Mouse (Mus musculus) testis, adult 2 months (tissue): ENCODE measurements around the gene Nhlrc1.

Experiments
- CTCF ChIP-seq: fragments of 200-500 bp; IDR thresholded peaks from 2 replicates; pipeline ENCODE4 v1.5.1; 2012; ENCODE audit warnings: low read depth, mild to moderate bottlenecking, inconsistent platforms, low read length, moderate library complexity; ENCODE audit not compliant: control insufficient read depth, insufficient read depth, insufficient replicate concordance
- POLR2A ChIP-seq: fragments of 200-500 bp; IDR thresholded peaks from 2 replicates; pipeline ENCODE4 v1.6.1; 2012; ENCODE audit warnings: low read depth, mild to moderate bottlenecking, inconsistent platforms, low read length, moderate library complexity; ENCODE audit not compliant: control insufficient read depth

DNA sequence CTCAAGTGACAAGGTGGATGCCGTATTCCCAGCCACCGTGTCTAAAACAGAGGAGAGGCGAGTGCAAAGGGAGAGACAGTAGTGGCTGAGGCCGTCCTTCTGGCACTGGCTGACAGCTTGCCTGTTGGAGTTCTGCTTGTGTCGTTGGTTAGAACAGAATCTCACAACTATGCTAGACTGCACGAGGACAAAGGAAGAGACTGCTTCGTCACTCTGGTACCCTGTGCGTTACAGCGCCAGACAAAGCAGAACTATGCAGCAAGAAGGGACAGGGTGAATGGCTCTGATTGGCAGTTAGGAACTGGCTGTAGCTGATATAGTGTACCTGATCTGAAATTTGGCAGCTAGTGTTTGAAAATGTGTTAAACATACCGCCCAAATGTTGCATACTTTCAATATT, 39.3 kb upstream of the Nhlrc1 start:
- TF ChIP-seq POLR2A (no peak), CTCF (no peak)
